Mouse (Mus musculus) forebrain, embryonic 16.5 days (tissue): ENCODE measurements at regions not wholly inside any gene's neighbourhood (a gene's known extent, or its start where the extent isn't known, plus 50 kb on each side); places are given as distances from the start of the nearest gene placed in this dataset.

Experiments
- ATAC-seq: fragments of 200-750 bp; cut with Nextera tagmentation; 2 replicates; pipeline ENCODE4 v1.8.0; 2017; ENCODE audit warnings: mild to moderate bottlenecking, moderate library complexity
- H3K27ac ChIP-seq: fragments of 300-500 bp; sonication (generic); 2 replicates; pipeline ENCODE4 v1.5.1; 2014; ENCODE audit warnings: low read length, control low read depth
- H3K27me3 ChIP-seq: fragments of 300-500 bp; sonication (generic); replicated peaks from 2 replicates; pipeline ENCODE4 v1.6.1; 2014; ENCODE audit warnings: low read length; ENCODE audit not compliant: control insufficient read depth, insufficient read depth
- H3K36me3 ChIP-seq: fragments of 300-500 bp; sonication (generic); 2 replicates; pipeline ENCODE4 v1.6.1; 2014; ENCODE audit not compliant: control insufficient read depth, insufficient read depth
- H3K4me1 ChIP-seq: fragments of 300-500 bp; sonication (generic); replicated peaks from 2 replicates; pipeline ENCODE4 v1.6.1; 2014; ENCODE audit warnings: low read length; ENCODE audit not compliant: control insufficient read depth, insufficient read depth
- H3K4me2 ChIP-seq: fragments of 300-500 bp; sonication (generic); 2 replicates; pipeline ENCODE4 v1.6.1; 2014; ENCODE audit warnings: mild to moderate bottlenecking, low read length, control low read depth
- H3K4me3 ChIP-seq: fragments of 300-500 bp; sonication (generic); replicated peaks from 2 replicates; pipeline ENCODE4 v1.5.1; 2014; ENCODE audit warnings: mild to moderate bottlenecking, low read length, control low read depth
- H3K9ac ChIP-seq: fragments of 300-500 bp; sonication (generic); replicated peaks from 2 replicates; pipeline ENCODE4 v1.6.1; 2014; ENCODE audit warnings: low read depth, low read length, control low read depth
- H3K9me3 ChIP-seq: fragments of 300-500 bp; sonication (generic); 2 replicates; pipeline ENCODE4 v1.6.1; 2016; ENCODE audit warnings: low read length; ENCODE audit not compliant: control insufficient read depth
- WGBS: fragments of 180-500 bp; shearing (Covaris S2); extraction: QIAGEN DNeasy Blood & Tissue Kit; methylation state at CpG from one replicate; pipeline ENCODE4 v1.1.7; 2014; 5-methylcytosine and 5-hydroxymethylcytosine counted together

DNA sequence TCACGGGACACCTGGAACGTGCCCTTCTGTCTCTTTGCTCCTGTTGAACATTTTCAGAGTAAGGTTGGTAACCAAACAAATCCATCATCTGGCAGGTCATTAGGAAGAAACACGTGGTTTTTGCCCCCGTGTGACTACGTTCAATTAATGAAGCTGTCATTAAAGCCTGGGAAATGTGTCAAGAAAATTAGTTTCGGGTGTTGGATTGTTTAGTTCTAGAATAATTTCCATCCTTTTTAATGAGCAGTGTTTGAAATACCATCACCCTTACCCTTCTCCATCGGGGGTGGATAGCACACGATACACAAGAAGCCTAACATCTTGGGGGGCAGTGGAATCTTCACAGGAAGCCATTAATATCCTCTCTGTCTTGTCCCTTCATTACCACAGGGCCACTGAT lies 107.7 kb downstream of the Far1 start:
- no peak for ATAC-seq
- H3K9me3 ChIP-seq: no peaks in the 10 kb centered on the region
- H3K4me1 ChIP-seq: peaks cover 3% of the 10 kb centered on the region; the same call in 1 of the 2 replicates
- H3K4me3 ChIP-seq: no peak overlapping the region
- no peaks in the 10 kb centered on the region for H3K27me3 ChIP-seq
- H3K36me3 ChIP-seq: no peaks in the 10 kb centered on the region
- no peak overlapping the region for H3K4me2 ChIP-seq
- H3K27ac ChIP-seq: no peak overlapping the region
- 65% methylated on average over 8 of the region's 8 CpGs for WGBS
- no peak overlapping the region for H3K9ac ChIP-seq

DNA sequence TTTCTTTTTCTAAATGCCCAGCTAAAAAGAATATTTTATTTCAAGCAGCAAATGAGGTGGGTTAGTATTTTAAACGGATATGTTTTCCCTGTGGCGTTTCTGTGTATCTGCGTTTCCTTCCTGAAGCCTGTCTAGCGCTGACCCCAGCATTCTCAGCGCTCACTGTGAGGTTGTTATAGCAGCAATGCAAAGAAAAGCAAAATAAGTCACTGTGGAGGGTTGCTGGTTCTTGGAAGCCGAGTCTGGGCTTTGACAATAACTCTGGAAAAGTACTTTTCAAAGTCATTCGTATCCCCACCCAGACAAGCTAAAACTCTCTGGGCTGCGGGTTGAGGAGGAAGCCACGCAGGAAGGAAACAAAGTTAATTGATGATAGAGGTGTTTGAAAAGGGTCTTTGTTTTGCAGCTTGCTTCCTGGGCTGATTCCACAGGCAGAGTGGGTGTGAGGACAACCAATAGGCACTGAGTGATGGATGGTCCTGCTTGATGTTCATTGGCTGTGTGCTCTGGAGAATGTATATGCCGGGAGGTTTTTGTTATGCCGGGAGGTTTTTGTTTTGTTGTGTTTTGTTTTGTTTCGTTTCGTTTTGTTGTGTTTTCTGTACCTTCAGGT lies 108.4 kb downstream of the Far1 start:
- Histone ChIP-seq H3K4me1 (peaks cover 3% of the 10 kb centered on the region; the same call in 1 of the 2 replicates), H3K9ac (no peak overlapping the region), H3K4me2 (no peak overlapping the region), H3K27ac (no peak overlapping the region), H3K27me3 (no peaks in the 10 kb centered on the region), H3K4me3 (no peak overlapping the region), H3K36me3 (no peaks in the 10 kb centered on the region), H3K9me3 (no peaks in the 10 kb centered on the region)
- WGBS: 77% methylated on average over 13 of the region's 13 CpGs
- no peak for ATAC-seq

DNA sequence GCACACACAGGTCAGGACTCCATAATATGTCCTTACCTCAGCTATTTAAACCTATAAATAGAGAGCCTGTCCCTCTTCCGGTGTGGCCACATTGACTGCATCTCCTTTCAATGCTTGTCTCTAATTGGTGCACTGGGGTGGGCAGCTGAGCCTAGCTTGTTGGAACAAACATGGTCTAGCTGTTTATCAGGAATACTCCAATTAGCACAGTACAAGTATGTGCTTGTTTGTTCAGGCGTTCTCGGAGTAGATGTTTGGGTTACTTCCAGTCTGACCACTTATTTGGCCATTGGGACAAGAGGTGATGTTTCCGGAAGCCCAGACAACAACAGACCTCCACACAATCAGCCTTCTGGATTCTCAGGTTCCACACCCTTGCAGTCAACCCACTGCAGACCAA lies 109.7 kb downstream of the Far1 start:
- 67% methylated on average over 4 of the region's 4 CpGs for WGBS
- Histone ChIP-seq H3K4me1 (peaks cover 3% of the 10 kb centered on the region; the same call in 1 of the 2 replicates), H3K36me3 (no peaks in the 10 kb centered on the region), H3K9ac (no peak overlapping the region), H3K4me2 (no peak overlapping the region), H3K4me3 (no peak overlapping the region), H3K27ac (no peak overlapping the region), H3K27me3 (no peaks in the 10 kb centered on the region), H3K9me3 (no peaks in the 10 kb centered on the region)
- ATAC-seq: no peak

GRCm38 (mm10) chr7:113623962-113624361 lies 110.3 kb downstream of the Far1 start:
- no peaks in the 10 kb centered on the region for H3K9me3 ChIP-seq
- no peak overlapping the region for H3K4me3 ChIP-seq
- H3K4me2 ChIP-seq: no peak overlapping the region
- peaks cover 3% of the 10 kb centered on the region; the same call in 1 of the 2 replicates for H3K4me1 ChIP-seq
- H3K36me3 ChIP-seq: no peaks in the 10 kb centered on the region
- H3K27ac ChIP-seq: no peak overlapping the region
- WGBS: 93% methylated on average over 6 of the region's 6 CpGs
- no peak overlapping the region for H3K9ac ChIP-seq
- ATAC-seq: no peak
- H3K27me3 ChIP-seq: no peaks in the 10 kb centered on the region

- no peak for ATAC-seq
- Histone ChIP-seq H3K4me2 (no peak overlapping the region), H3K36me3 (no peaks in the 10 kb centered on the region), H3K9me3 (no peaks in the 10 kb centered on the region), H3K27ac (no peak overlapping the region), H3K9ac (no peak overlapping the region), H3K27me3 (no peaks in the 10 kb centered on the region), H3K4me3 (no peak overlapping the region), H3K4me1 (no peaks in the 10 kb centered on the region)
These were observed 113.1 kb downstream of the Far1 start for GRCm38 (mm10) chr7:113626734-113627133.

GRCm38 (mm10) chr7:113637011-113637600 lies 123.5 kb downstream of the Far1 start:
- Histone ChIP-seq H3K4me3 (no peak overlapping the region), H3K36me3 (no peaks in the 10 kb centered on the region), H3K27me3 (no peaks in the 10 kb centered on the region), H3K4me1 (peaks cover 6% of the 10 kb centered on the region), H3K27ac (no peak overlapping the region), H3K9ac (no peak overlapping the region), H3K9me3 (no peaks in the 10 kb centered on the region), H3K4me2 (no peak overlapping the region)
- WGBS: 89% methylated on average over 4 of the region's 4 CpGs
- ATAC-seq: no peak

GRCm38 (mm10) chr7:113638098-113638497 lies 124.5 kb downstream of the Far1 start:
- H3K27ac ChIP-seq: peak overlapping the region; percentile 47; the same call in 1 of the 2 replicates
- H3K9ac ChIP-seq: no peak overlapping the region
- H3K4me2 ChIP-seq: no peak overlapping the region
- ATAC-seq: peak; percentile 85
- H3K4me3 ChIP-seq: no peak overlapping the region
- no peaks in the 10 kb centered on the region for H3K36me3 ChIP-seq
- peaks cover 9% of the 10 kb centered on the region for H3K4me1 ChIP-seq
- no peaks in the 10 kb centered on the region for H3K9me3 ChIP-seq
- 35% methylated on average over 6 of the region's 6 CpGs for WGBS
- H3K27me3 ChIP-seq: no peaks in the 10 kb centered on the region

- no peaks in the 10 kb centered on the region for H3K27me3 ChIP-seq
- H3K4me3 ChIP-seq: no peak overlapping the region
- peaks cover 9% of the 10 kb centered on the region for H3K4me1 ChIP-seq
- no peak overlapping the region for H3K27ac ChIP-seq
- H3K4me2 ChIP-seq: no peak overlapping the region
- no peaks in the 10 kb centered on the region for H3K36me3 ChIP-seq
- whole genome bisulfite sequencing: 30% methylated on average over 7 of the region's 7 CpGs
- no peak overlapping the region for H3K9ac ChIP-seq
- H3K9me3 ChIP-seq: no peaks in the 10 kb centered on the region
- 0 out of 2 replicates have a peak, but pooled peaks have one; percentile 26 for ATAC-seq
These were observed 123.3 kb upstream of the Spon1 start for GRCm38 (mm10) chr7:113642540-113642939.

DNA sequence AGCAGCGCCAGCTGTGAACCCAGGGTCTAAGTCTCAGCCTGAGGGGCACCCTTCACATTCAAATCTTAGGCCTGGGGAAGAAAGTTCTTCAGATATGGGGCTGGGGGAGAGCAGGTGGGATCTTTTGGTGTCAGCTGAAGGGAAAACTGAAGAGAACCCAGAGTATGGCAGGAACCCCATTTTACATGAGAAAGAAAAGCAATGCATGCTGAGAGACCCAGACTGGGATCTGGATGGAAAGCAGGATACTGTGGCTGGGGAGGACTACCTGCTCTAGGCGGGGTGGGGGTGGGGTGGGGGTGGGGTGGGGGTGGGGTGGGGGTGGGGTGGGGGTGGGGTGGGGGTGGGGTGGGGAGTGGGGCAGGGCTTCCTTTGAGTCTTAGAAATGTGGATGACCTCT lies 115.2 kb upstream of the Spon1 start:
- ATAC-seq: no peak
- Histone ChIP-seq H3K9me3 (no peaks in the 10 kb centered on the region), H3K4me1 (no peaks in the 10 kb centered on the region), H3K27ac (no peak overlapping the region), H3K9ac (no peak overlapping the region), H3K4me3 (no peak overlapping the region), H3K27me3 (no peaks in the 10 kb centered on the region), H3K4me2 (no peak overlapping the region), H3K36me3 (no peaks in the 10 kb centered on the region)
- 85% methylated on average over 1 of the region's 2 CpGs for WGBS
